Mouse (Mus musculus) CD4-positive helper T cell, adult 2 months (primary cell): Measurements from ENCODE around the gene Mrpl52.

Source experiments
- DNase-seq: peaks from one replicate; pipeline ENCODE4 v3.0.0-alpha.2; 2012; ENCODE audit warnings: low read depth, missing footprints, low spot score

Mrpl52 gene

GRCm38 (mm10) chr14:54432837-54433830 lies 6.4 kb downstream of the Mrpl52 start:
- DNase-seq = no peak

DNA sequence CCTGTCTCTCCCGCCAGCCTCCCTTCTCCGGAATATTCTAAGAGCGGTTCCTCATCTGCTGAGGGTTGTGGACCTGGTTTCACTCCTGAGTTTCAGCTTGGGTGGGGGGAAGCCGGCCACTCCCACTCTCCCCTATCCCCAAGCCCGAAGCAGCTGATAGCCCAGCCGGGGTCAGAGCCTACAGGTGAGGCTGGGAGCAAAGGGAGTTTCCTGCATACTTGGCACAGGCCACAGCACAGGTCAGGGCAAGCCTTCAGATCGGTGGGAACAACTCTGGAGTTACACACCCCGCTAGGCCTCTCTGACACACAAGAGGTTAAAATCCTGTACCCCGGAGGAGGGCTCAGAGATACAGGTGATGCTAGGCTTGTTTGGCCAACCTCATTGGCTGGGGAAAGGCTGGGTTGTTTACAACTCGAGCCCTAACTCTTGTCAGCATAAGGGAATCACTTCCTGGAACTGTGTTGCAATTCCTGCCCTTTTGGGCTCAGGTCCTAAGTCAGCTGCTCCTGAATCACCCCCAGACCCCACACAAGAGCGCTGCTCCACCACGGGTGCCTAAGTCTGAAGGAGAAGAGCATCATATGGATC lies 7.3 kb downstream of the Mrpl52 start:
- DNase-seq = no peak

GRCm38 (mm10) chr14:54435194-54435918 lies 8.6 kb downstream of the Mrpl52 start:
- no peak for DNase-seq

DNA sequence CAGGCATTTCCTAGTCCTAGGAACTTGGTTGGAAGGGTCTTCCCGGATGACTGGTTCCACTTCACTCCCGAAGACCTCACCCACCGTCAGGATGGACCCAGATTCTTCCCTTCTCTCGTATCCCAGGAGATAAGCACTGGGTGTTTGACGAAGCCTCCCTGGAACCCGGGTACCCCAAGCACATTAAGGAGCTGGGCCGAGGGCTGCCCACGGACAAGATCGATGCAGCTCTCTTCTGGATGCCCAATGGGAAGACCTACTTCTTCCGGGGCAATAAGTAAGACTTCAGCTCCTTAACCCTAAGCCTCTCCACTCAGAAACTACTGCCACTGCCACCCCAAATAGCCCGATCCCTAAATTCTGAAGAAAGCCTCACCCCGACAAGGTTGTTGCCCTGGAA lies 12.4 kb downstream of the Mrpl52 start:
- no peak for DNase-seq

DNA sequence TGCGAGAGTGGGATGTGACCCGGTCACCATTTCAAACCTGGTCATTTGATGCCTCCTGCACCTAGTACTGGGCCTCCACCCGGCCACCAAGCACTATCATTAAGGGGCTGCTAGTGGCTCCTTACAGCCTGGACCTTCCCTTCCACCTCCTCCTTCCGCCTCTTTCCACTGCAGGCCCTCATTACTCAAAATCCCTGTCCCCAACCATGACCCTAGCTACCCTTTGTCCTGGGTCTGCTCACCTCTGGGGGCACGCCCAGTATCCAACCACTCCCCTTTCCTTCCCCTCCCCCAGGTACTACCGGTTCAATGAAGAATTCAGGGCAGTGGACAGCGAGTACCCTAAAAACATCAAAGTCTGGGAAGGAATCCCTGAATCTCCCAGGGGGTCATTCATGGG lies 12.9 kb downstream of the Mrpl52 start:
- no peak for DNase-seq

DNA sequence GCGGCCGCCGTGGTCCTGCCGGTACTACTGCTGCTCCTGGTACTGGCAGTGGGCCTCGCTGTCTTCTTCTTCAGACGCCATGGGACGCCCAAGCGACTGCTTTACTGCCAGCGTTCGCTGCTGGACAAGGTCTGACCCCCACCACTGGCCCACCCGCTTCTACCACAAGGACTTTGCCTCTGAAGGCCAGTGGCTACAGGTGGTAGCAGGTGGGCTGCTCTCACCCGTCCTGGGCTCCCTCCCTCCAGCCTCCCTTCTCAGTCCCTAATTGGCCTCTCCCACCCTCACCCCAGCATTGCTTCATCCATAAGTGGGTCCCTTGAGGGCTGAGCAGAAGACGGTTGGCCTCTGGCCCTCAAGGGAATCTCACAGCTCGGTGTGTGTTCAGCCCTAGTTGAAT lies 13.8 kb downstream of the Mrpl52 start:
- no peak for DNase-seq

DNA sequence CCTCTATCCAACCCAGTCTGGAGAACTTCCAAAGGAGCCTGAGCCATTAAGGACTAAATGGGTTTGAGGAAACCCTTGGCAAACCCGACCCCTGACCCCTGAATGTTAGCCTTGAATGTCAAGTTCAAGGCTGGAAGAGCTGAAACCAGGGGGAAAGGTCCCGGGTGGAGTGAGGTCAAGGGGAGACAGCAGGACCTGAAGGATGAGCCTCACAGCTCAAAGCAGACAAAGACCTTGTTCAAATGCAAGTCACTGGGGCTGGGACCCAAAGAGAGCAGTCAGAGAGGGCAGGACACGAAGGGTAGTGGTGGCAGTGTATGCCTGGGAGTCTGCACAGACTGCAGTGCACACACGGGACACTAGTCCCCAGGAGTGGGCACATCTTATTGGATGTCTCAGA lies 14.7 kb downstream of the Mrpl52 start:
- no peak for DNase-seq

DNA sequence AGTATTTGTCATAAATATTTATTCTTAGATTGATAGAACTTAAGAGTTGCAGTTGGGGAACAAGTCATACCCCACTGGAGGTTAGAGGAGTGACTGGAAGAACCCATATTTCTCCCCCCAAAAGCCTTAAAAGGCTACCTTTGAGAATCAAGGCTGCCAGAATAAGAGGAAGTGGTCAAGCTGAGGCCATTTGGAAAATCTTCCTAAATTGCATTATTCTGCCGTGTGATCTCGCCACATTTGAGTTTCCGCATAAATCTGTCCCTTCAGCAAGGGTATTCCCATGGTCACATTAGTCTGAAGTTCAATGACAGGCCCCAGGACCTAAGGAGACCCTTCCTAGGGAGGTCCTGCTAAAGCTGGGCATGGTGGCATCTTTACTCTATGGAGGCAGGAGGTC lies 15.8 kb downstream of the Mrpl52 start:
- no peak for DNase-seq

GRCm38 (mm10) chr14:54443196-54443595 lies 16.5 kb downstream of the Mrpl52 start:
- no peak for DNase-seq

DNA sequence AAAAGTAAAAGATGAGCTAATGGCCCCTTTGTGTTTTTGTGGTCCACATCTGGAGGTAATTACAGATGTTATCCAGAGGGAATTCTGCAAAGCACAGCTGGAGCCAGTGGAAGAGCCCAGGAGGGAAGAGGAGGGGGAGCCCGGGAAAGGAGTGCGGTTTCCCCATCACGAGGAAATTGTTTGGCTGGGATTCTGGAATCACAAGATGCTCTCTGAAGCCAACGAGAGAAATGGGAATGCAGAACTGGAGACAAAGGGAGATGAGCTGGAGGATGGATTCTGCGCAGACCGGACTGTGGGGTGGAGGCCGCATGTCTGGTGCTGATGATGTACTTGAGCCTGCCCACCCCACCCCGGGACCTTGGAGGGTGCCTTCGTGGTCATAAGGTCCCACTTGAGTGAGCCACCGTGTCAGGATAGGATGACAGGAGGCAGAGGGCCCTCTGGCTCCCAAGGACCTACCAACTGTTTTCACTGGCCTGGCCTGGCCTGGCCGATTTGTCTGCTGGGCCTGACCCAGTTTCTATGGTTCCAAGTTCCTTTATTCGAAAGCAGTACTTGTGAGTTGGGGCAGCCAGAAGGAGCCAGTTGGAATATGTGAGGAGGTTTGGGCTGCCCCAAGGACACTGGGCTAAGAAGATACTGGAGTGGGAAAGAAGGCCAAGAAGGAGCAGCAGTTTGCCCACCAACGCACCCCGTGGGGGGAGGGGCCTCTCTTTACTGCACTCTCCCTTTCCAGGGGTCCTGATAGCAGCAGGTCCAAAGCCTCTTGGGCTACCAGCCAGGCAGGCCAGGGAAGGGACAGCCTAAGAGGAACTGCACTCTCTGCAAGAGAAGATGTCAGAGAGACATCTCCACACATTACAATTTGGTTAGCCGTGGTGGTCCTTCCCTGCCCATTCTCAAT lies 17.3 kb downstream of the Mrpl52 start:
- DNase-seq = no peak

GRCm38 (mm10) chr14:54445476-54445875 lies 18.8 kb downstream of the Mrpl52 start:
- no peak for DNase-seq

- no peak for DNase-seq
Measured at GRCm38 (mm10) chr14:54453566-54453965, 26.9 kb downstream of the Mrpl52 start.

GRCm38 (mm10) chr14:54454669-54455528 lies 28.2 kb downstream of the Mrpl52 start:
- no peak for DNase-seq

DNA sequence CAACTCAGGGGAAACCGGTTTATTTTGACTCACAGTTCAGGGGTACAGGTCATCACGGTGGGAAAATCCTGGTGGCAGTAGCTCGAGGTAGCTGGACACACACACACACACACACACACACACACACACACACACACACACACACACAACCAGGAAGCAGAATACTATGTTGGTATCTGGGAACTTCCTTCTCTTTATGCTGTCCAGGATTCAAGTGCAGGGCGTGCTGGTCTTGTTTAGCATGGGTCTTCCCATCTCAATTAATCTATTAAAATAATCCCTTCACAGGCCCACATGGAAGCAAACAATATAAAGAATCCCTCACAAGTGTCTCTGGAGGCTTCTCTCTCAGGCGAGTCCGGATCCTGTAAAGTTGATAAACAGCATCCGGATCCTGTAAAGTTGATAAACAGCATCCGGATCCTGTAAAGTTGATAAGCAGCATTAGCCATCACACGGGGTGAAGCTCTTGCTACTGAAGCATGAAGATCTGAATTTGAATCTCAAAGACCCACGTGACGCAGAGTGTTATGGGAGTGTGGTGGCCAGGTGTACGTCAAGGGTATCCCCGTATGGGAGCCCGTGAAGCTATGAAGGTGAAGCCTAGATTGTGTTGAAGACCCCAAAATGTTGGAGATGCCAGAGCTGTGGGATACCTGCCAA lies 31.3 kb downstream of the Mrpl52 start:
- DNase-seq = no peak

GRCm38 (mm10) chr14:54462146-54462545 lies 35.4 kb downstream of the Mrpl52 start:
- no peak for DNase-seq

- no peak for DNase-seq
Measured at GRCm38 (mm10) chr14:54463108-54463958, 36.6 kb downstream of the Mrpl52 start.

DNA sequence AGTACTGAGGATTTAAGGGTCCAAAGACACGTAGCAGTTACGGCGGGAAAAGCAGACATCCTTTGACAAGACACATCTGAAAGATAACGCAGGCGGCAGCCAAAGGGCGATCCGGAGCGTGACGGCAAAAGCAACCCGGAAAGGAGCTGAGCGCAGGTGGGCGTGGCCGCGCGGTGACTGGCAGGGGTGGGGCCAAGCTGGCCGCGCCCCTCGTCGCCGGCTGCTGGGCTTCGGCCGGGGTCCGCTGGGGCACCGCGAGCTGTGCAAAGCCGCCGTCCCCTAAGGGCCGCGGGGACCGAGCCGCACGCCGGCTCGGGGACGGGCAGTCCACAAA lies 37.2 kb downstream of the Mrpl52 start, which contains the start of gene Lrp10:
Gene Lrp10 (plus strand): TSS at position 179 of the 334 bp plus-strand sequence.
- DNase-seq = peak; percentile 93

- peak; percentile 86 for DNase-seq
Measured at GRCm38 (mm10) chr14:54464293-54465005, 37.7 kb downstream of the Mrpl52 start.
